Comparison of ENCODE assay signal across 8 mouse cellular contexts in the genomic region with DNA sequence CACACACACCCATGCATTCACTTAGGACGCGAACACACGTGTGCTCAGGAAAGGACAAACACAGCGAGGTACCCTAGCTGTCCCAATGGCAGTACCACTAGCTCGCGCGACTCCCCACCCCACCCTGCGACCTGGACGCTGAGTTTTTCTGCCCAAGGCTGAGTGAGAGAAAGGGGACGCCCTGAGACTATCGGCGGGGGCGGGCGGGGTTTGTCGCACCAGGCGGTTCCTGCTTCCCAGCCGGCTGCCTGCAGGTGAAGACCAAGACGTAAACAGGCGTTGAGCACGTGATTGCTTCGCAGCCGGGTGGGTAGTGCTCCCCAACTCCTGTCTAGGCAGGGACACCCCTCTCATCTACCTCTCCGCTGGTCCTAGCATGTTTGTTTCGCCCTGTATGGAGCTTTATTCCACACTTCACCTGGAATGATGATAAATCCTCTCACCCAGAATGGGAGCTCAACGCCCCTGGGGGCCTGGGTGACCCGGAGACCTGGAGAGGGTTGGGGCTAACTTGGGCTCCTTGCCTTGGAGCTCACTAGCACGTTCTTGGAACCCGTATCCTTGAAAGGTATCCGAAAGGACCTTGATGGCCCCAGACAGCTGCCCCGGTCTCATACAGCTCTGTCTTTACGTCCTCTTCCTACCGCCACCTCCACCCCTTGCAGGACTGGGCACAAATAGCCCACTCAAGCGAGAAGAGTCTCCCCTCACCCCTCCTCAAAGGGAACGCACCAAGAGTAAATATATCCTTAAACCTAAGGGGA. TPM values are rescaled to one million over a fixed set of nuclear protein-coding genes. Genes with fewer than 3 reads are reported as not detected.
A peak's percentile ranks its signal among the peaks of the same experiment; 100 is the strongest.
DNase-seq lines count a peak whose midpoint lies in the region; ATAC-seq lines count a peak whose summit lies in the region.

No protein-coding gene starts in this region.

- DNase-seq in right cerebral cortex, adult 18-20 months: peak; percentile 49
- DNase-seq in right cerebral cortex, postnatal 36 days (ENCODE audit: low spot score in 2 of 2): no peak
- DNase-seq in cerebellum, postnatal 10 days: peak; percentile 67 to 72
- peak; percentile 70 for DNase-seq in gastrocnemius, postnatal 25 days
- peak; percentile 74 for DNase-seq in intestine, embryonic 14.5 days (ENCODE audit: low spot score)
- DNase-seq in thymus, postnatal 4 days: peak; percentile 85

- peaks cover 22% of the 10 kb centered on the region for H3K36me3 ChIP-seq in intestine, embryonic 14.5 days (ENCODE audit: control insufficient read depth, insufficient read depth, low read length)
- H3K36me3 ChIP-seq in liver, embryonic 16.5 days (ENCODE audit: control insufficient read depth, insufficient read depth): peaks cover 9% of the 10 kb centered on the region
- H3K36me3 ChIP-seq in neural tube, embryonic 13.5 days: peaks cover 13% of the 10 kb centered on the region

- H3K4me2 ChIP-seq in intestine, embryonic 14.5 days (ENCODE audit: low read length): peak overlapping the region; percentile 97
- peak overlapping the region; percentile 89 for H3K4me2 ChIP-seq in liver, embryonic 16.5 days (ENCODE audit: low read depth, low read length)
- peak overlapping the region; percentile 91 for H3K4me2 ChIP-seq in neural tube, embryonic 13.5 days

- peaks cover 48% of the 10 kb centered on the region for H3K4me1 ChIP-seq in intestine, embryonic 14.5 days (replicated peaks; ENCODE audit: control insufficient read depth, insufficient read depth, low read length)
- peaks cover 24% of the 10 kb centered on the region for H3K4me1 ChIP-seq in liver, embryonic 16.5 days (ENCODE audit: control insufficient read depth, low read depth, low read length)
- H3K4me1 ChIP-seq in neural tube, embryonic 13.5 days (replicated peaks): peaks cover 62% of the 10 kb centered on the region

- no peaks in the 10 kb centered on the region for H3K27me3 ChIP-seq in intestine, embryonic 14.5 days (replicated peaks; ENCODE audit: control insufficient read depth, insufficient read depth, low read length)
- no peaks in the 10 kb centered on the region; the same call in none of the 2 replicates for H3K27me3 ChIP-seq in liver, embryonic 16.5 days (ENCODE audit: control insufficient read depth, insufficient read depth, low read depth, low read length)
- H3K27me3 ChIP-seq in neural tube, embryonic 13.5 days: no peaks in the 10 kb centered on the region

- ATAC-seq in intestine, embryonic 14.5 days (replicated peaks; ENCODE audit: low FRiP score, low TSS enrichment, low read depth): peak; percentile 3; the same call in 1 of the 2 replicates
- peak; percentile 12; the same call in 1 of the 2 replicates for ATAC-seq in liver, embryonic 16.5 days (ENCODE audit: low read depth)
- ATAC-seq in neural tube, embryonic 13.5 days (ENCODE audit: low read depth): peak; percentile 22; the same call in 1 of the 2 replicates

- peak overlapping the region; percentile 75 for H3K9ac ChIP-seq in intestine, embryonic 14.5 days (ENCODE audit: low read length)
- peak overlapping the region; percentile 21 for H3K9ac ChIP-seq in liver, embryonic 16.5 days (ENCODE audit: low read depth, low read length)
- H3K9ac ChIP-seq in neural tube, embryonic 13.5 days: peak overlapping the region; percentile 87

- H3K27ac ChIP-seq in intestine, embryonic 14.5 days (ENCODE audit: low read depth): peak overlapping the region; percentile 97
- peak overlapping the region; percentile 37 for H3K27ac ChIP-seq in liver, embryonic 16.5 days (ENCODE audit: low read length)
- H3K27ac ChIP-seq in neural tube, embryonic 13.5 days (replicated peaks): peak overlapping the region; percentile 98

- under 1% methylated on average over 34 of the region's 34 CpGs for WGBS in intestine, embryonic 14.5 days
- under 1% methylated on average over 34 of the region's 34 CpGs for WGBS in liver, embryonic 16.5 days (ENCODE audit: insufficient replicate concordance)
- WGBS in neural tube, embryonic 13.5 days: under 1% methylated on average over 34 of the region's 34 CpGs

- peak overlapping the region; percentile 56 for H3K4me3 ChIP-seq in intestine, embryonic 14.5 days (ENCODE audit: low read depth, low read length)
- H3K4me3 ChIP-seq in liver, embryonic 16.5 days (ENCODE audit: low read depth, low read length): peak overlapping the region; percentile 61
- peak overlapping the region; percentile 65 for H3K4me3 ChIP-seq in neural tube, embryonic 13.5 days

- no peaks in the 10 kb centered on the region for H3K9me3 ChIP-seq in intestine, embryonic 14.5 days (ENCODE audit: control insufficient read depth, low read length)
- H3K9me3 ChIP-seq in liver, embryonic 16.5 days (replicated peaks; ENCODE audit: control insufficient read depth, low read length): no peaks in the 10 kb centered on the region
- no peaks in the 10 kb centered on the region for H3K9me3 ChIP-seq in neural tube, embryonic 13.5 days

RNA-seq across cellular contexts. Expression of a gene that starts 1.5 kb away (rescaled TPM):
- total RNA-seq in gastrocnemius, postnatal 25 days (2021): 10 to 100 TPM; 19.2 to 22.9 TPM
- polyA plus RNA-seq in intestine, embryonic 14.5 days (2014; fragmentation: Nextera tagmentation; extraction: Ambion mirVana): 50.6 and 52.1 TPM in 2 replicates
- polyA plus RNA-seq in liver, embryonic 16.5 days (2015; fragmentation: Nextera tagmentation; extraction: Ambion mirVana): 4.6 and 4.7 TPM in 2 replicates
- polyA plus RNA-seq in neural tube, embryonic 13.5 days (2015; fragmentation: Nextera tagmentation; extraction: Ambion mirVana): 29.1 and 30.8 TPM in 2 replicates

RNA-seq across cellular contexts. Expression of a gene that starts 9.5 kb away (rescaled TPM):
- total RNA-seq in gastrocnemius, postnatal 25 days (2021): 10 to 100 TPM; 32.8 to 36.4 TPM
- 65.4 and 70.3 TPM in 2 replicates for polyA plus RNA-seq in intestine, embryonic 14.5 days (2014; fragmentation: Nextera tagmentation; extraction: Ambion mirVana)
- 27.0 and 29.0 TPM in 2 replicates for polyA plus RNA-seq in liver, embryonic 16.5 days (2015; fragmentation: Nextera tagmentation; extraction: Ambion mirVana)
- 84.9 and 94.8 TPM in 2 replicates for polyA plus RNA-seq in neural tube, embryonic 13.5 days (2015; fragmentation: Nextera tagmentation; extraction: Ambion mirVana)

RNA-seq across cellular contexts. Expression of a gene that starts 10.2 kb away (rescaled TPM):
- 10 to 100 TPM; 16.2 to 16.6 TPM for total RNA-seq in gastrocnemius, postnatal 25 days (2021)
- 16.7 and 18.4 TPM in 2 replicates for polyA plus RNA-seq in intestine, embryonic 14.5 days (2014; fragmentation: Nextera tagmentation; extraction: Ambion mirVana)
- 12.0 and 13.4 TPM in 2 replicates for polyA plus RNA-seq in liver, embryonic 16.5 days (2015; fragmentation: Nextera tagmentation; extraction: Ambion mirVana)
- 15.6 and 17.0 TPM in 2 replicates for polyA plus RNA-seq in neural tube, embryonic 13.5 days (2015; fragmentation: Nextera tagmentation; extraction: Ambion mirVana)

RNA-seq across cellular contexts. Expression of a gene that starts 26.8 kb away (rescaled TPM):
- under 1 TPM; 0.19 to 0.33 TPM for total RNA-seq in gastrocnemius, postnatal 25 days (2021)
- 14.5 and 16.3 TPM in 2 replicates for polyA plus RNA-seq in intestine, embryonic 14.5 days (2014; fragmentation: Nextera tagmentation; extraction: Ambion mirVana)
- 5.4 and 8.0 TPM in 2 replicates for polyA plus RNA-seq in liver, embryonic 16.5 days (2015; fragmentation: Nextera tagmentation; extraction: Ambion mirVana)
- polyA plus RNA-seq in neural tube, embryonic 13.5 days (2015; fragmentation: Nextera tagmentation; extraction: Ambion mirVana): 16.7 and 17.4 TPM in 2 replicates

RNA-seq across cellular contexts. Expression of a gene that starts 29.8 kb away (rescaled TPM):
- total RNA-seq in gastrocnemius, postnatal 25 days (2021): 1 to 10 TPM; 5.4 to 5.9 TPM
- polyA plus RNA-seq in intestine, embryonic 14.5 days (2014; fragmentation: Nextera tagmentation; extraction: Ambion mirVana): 0.42 and 0.55 TPM in 2 replicates
- polyA plus RNA-seq in liver, embryonic 16.5 days (2015; fragmentation: Nextera tagmentation; extraction: Ambion mirVana): not detected in 2 replicates
- 1.0 and 1.4 TPM in 2 replicates for polyA plus RNA-seq in neural tube, embryonic 13.5 days (2015; fragmentation: Nextera tagmentation; extraction: Ambion mirVana)

Comparison
In these comparisons a context has a peak if more than half of its experiments do, and no peak if none do; other contexts are left out.
1. DNase-seq: peak in right cerebral cortex, adult 18-20 months (single experiment), cerebellum, postnatal 10 days (2 of 2), gastrocnemius, postnatal 25 days (single experiment), intestine, embryonic 14.5 days (single experiment) and thymus, postnatal 4 days (single experiment); none in right cerebral cortex, postnatal 36 days (0 of 2).
2. H3K27ac ChIP-seq: peak in every context shown above with its lines; median percentile 98 in neural tube, embryonic 13.5 days; 97 in intestine, embryonic 14.5 days; 37 in liver, embryonic 16.5 days.
3. H3K9ac ChIP-seq: peak in every context shown above with its lines; median percentile 87 in neural tube, embryonic 13.5 days; 75 in intestine, embryonic 14.5 days; 21 in liver, embryonic 16.5 days.
4. Peak in every context shown above with its lines, with median percentiles within 50 percentile points of each other: ATAC-seq, H3K4me2 ChIP-seq and H3K4me3 ChIP-seq.